Mouse (Mus musculus): Measurements from ENCODE around the gene Scamp2.

Gene Scamp2

DNA sequence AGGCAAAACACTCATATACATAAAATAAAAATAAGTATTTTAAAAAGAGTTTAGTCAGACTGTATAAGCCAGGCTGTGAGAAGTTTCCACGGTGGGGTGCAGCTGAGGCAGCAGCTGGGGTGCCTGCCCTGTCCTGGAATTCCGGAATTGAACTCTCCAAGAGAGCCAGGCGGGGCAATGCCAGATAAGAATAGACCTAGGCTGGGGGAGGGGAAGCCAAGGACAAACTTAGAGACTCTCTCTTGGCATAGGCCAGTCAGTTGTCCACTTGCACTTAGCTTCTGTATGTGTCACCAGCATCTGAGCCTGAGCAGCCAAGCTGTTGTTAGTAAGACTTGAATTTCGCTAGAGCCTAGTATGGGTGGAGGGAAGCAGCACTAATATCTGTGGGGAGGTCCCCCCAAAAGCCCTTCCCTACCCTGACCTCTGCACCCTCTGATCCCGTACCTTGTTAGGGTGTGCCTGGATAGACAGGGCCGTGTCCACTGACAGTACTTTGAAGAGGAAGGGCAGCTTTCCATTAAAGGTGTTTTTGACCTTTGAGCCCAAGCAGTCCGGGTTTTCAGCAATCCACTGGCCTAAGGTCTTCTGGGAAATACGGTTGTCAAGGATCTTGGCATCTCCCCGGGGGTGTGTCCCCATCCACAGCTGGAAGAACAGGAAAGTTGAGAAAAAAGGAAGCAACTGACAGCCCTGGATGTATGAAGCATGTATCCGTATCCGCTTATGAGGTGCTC lies 10.4 kb upstream of the Scamp2 start:
- ATAC-seq (ENCODE audit: low TSS enrichment), result no peak

DNA sequence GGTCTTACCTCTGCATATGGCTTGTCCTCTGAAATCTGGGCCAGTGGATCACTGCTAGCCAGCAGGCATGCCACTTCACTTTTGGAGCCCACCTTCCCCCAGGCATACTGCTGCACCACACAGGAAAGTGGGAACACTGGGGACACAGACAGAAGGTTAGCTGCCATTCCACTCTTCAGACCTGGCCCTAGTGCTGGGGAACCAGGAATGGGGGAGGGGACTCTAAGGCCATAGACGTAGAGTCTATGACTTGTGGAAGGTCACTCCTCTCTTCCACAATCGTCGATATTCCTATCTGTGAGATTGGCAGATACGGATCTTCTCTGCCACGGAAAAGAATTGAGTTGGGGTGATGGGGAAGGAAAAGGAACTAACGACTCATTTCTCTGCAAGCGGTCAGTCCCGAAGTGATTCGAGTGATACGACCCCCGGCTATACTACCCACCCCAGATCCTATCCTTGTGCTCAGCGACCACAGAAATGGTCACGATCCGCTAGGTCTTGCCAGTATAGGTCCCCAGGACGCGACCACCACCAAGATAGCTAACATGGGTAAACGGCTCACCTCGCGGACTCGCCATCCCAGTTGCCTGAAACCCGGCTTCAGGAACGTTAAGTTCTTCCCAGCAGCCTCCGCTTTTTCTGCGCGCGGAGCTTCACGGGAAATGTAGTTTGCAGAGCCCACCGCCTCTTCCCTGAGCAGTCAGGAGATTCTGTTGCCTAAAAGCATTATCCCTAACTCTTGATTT lies 8.4 kb upstream of the Scamp2 start, which contains the start of gene Mpi:
TSS of gene Mpi (minus strand) at position 625 of the 749 bp plus-strand sequence.
- peak; percentile 85 for ATAC-seq (ENCODE audit: low TSS enrichment)

DNA sequence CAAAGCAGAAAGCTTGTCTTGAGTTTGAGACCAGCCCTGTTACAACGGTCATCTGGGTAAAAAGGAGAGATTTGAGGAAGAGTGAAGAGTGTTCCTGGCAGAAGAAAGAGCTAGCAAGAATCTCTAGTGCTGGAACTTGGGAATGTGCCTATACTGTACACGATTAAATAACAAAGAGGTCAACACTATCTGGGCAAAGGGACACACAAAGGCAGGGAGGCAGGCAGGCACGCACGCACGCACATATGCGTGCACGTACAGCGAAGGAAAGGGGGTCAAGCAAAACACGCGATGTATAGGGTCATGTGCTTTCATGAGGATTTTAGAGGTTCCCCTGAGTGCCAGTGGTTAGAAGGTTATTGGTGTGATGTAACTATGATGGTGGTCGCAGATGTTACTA lies 7.6 kb upstream of the Scamp2 start:
- no peak for ATAC-seq (ENCODE audit: low TSS enrichment)

DNA sequence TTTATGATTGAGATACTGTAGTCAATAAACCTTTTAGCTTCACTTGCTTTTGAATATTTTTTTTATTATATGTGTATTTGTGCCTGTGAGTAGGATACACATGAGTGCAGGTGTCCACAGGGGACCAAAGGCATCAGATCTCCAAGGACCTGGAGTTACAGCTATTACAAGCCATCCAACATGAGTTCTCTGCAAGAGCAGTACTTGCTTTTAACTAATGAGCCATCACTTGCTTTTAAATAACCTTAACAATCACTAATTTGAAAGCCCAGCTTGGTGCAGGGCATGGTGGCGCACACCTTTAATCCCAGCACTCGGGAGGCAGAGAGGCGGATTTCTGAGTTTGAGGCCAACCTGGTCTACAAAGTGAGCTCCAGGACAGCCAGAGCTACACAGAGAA lies 6.0 kb upstream of the Scamp2 start:
- no peak for ATAC-seq (ENCODE audit: low TSS enrichment)

DNA sequence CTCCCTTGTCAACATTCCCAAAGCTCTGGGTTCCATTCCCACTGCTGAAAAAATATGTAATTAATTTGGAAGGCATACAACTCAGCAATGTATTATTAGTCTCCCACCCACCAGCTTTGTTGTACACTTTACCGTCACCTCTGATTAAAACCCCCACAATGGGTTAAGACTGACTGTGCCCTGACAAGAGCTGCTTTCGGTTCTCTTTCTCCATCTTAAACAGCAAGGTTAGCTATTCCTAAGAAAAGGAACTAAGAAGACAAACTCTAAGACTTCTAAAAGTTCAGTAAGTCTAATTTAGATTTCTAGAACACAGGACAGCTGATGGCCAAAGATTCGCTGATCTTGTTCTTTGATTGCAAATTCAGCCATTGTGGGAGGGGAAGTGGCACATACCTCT lies 3.5 kb upstream of the Scamp2 start:
- ATAC-seq (ENCODE audit: low TSS enrichment), result no peak

DNA sequence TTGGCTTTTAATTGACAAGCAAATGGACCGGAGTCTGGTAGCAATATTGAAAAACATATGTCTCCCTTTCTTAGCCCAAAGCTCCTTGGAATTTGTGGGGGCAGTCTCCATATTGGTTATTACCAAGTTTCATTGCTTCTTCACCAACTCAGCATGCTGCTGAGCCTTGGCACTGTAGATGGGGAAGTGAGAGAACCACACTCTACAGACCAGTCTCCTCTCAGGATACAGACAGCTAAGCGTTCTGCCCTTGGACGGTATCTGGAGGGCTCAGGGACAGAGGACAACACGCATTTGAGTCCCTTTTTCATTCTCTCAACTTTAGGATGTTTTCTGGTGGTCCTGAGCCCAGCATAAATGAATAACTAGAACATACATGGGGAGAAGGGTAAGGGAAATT lies 2.1 kb upstream of the Scamp2 start:
- no peak for ATAC-seq (ENCODE audit: low TSS enrichment)

DNA sequence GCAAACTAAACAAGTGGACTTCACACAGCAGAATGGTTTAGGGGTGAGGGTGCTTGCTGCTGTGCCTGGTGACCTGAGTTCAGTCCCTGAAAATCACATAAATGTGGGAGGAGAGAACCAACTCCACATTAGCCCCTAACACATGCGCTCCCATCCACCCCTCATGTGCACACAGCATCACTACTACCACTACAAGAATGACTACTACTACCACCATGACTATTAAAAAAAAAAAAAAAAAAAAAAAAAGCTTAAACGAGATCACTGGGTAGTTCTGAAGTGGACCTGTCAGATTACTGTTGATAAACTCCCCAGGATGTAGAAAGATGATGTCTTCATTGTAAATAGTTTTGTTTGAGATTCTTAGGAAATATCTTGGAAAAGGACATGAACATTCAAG lies 1.2 kb upstream of the Scamp2 start:
- ATAC-seq (ENCODE audit: low TSS enrichment), result no peak

DNA sequence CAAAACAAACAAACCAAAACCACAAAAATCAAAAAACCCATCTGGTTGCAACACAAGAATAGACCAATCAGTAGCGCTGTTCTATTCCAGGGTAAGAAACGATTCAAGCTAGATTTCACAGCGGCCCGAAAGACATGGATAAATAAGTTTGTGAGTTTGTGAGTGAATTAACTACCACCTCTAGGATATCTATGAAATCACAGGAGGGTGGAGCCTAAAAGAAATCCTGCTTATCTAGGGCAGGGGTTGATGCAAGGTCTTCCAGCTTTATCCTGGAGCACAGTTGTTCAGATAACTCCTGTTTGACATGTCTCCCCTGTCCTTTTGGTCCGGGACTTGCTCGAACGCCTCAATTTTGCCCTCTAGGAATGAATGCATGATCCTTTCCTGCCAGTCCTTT lies 480 bp upstream of the Scamp2 start:
- peak; percentile 13; the same call in 1 of the 2 replicates for ATAC-seq (ENCODE audit: low TSS enrichment)

DNA sequence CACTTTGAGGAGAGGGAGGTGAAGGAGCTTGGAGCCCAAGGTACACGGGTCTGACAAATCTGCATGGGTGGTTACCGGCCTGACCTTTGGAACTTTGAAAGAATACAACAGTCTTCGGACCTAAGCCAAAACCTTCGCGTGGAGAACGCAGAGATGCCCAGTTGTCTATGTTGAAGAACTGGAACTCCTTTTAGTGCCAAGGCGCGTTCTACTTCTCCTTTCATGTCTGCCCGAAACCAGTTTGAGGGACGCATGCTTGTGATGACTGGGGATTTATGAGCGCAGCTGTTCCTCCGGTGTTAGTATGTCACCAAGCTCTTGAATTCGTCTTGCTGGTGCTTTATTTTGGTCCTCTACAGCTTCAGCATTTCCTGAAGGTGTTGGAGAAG lies 962 bp downstream of the Scamp2 start:
- no peak for ATAC-seq (ENCODE audit: low TSS enrichment)

DNA sequence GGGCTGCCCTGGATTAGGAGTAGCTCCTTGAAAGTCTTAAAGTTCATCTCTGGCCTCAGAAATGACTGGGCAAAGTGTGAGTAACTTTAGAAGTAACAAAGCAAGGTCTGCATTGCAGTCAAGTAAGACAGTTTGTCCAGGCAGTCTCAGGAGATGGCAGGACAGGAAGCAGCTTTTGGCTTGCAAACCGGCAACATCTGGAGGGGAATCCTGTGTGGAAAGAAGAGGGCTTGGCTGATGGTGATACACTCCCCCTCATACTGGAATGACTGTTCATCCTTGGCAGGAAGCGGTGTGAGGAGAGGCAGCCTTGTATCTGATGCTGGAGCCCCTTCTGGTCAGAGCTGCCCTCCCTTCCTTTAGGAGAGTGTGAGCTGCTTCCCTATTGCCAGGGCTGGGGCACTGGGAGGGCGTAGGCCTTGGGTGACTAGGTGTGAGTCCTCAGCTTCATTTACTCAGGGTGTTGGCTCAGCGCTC lies 2.2 kb downstream of the Scamp2 start:
- ATAC-seq (ENCODE audit: low TSS enrichment), result peak; percentile 3; the same call in 1 of the 2 replicates

DNA sequence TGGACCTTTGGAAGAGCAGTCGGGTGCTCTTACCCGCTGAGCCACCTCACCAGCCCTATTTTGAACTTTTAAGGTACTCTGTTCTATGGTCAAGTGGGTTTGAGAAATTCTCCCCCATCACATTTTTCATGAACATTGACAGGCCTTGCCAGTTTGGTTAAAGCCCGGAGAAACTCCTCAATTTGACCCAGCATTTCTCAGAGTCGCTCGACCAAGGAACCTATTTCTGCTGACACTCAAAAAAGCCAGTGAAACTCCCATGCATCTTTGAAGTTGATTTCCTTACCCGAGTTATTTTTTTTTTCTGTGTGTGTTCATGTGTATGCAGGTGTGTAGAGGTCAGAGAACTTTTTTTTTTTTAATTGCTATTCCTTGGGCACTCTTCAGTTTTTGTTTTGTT lies 3.9 kb downstream of the Scamp2 start:
- no peak for ATAC-seq (ENCODE audit: low TSS enrichment)

DNA sequence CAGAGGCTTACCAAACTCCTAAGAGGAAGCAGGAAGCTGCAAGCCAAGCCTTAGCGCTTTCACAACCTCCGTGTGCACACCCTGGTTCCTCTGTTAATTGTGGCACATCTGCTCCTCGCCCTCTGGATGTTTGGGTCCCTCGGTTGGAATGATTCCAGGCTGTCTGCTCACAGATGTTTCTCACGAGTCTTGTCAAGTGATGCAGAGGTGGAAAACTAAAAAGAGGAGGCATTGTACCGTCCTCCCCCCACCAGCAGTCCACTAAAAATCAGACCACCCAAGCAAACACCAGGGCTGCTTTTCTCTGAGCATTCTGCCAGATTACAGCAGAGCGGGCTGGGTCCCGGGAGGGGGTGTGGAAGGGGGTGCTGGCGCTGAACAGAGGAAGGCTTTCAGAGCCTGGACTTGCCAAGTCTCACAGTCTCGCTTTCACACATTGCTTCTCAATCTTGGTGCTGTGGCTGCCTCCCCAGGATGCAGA lies 5.0 kb downstream of the Scamp2 start:
- peak; percentile 62 for ATAC-seq (ENCODE audit: low TSS enrichment)

DNA sequence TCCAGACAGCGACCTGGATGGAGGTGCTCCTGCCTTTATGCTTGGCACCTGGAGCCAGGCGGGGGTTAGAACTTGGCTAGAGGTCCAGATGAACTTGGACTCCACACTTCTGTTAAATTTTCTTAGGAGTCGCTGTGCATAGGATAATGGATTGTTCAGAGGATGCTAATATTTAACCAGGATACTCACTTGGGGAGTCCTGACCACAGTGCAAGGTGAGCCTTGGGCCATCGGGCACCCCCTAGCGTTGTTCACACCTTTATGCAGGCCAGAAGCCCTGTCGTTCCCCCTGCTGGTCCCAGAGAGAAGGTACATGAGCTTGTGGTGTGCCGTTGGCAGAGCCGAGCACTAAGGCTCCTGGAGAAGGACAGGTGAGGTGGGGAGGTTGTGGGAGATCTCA lies 6.1 kb downstream of the Scamp2 start:
- no peak for ATAC-seq (ENCODE audit: low TSS enrichment)

DNA sequence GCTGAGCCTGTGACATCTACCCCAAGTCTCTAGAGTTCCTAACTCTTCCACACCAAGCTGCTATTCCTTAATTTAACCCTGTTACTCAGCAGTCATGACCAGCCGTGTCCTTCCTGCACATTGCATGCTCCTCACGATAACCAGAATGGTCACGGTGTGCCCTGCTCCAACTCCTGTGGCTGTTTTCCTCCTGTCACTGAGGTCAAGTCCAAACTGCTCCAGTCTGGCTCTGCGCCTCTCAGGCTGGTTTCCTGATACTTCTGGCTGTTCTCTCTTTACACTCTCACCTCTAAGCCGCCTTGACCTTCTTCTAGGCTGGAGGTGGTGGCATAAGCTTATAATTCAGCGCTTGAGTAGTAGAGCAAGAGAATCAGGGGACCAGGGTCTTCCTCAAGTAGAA lies 7.8 kb downstream of the Scamp2 start:
- ATAC-seq (ENCODE audit: low TSS enrichment), result no peak

DNA sequence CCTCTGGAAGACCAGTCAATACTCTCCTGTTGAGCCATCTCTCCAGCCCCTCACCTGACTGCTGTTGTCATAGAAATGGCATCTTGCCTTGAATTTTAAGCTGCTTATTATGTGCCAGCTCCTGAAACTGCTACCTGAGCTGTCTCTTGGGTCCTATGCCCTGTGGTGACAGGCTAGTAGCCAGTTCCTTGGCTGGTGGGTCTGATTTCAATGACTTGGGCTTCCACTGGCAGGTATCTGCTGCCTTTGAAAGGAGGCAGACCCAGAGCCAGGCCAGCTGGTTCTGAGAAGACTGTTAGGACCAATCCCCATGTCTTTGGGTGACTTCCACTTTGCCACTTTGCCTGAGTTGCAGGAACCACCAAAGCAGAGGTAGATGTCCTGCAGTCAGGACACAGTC lies 13.7 kb downstream of the Scamp2 start:
- no peak for ATAC-seq (ENCODE audit: low TSS enrichment)

DNA sequence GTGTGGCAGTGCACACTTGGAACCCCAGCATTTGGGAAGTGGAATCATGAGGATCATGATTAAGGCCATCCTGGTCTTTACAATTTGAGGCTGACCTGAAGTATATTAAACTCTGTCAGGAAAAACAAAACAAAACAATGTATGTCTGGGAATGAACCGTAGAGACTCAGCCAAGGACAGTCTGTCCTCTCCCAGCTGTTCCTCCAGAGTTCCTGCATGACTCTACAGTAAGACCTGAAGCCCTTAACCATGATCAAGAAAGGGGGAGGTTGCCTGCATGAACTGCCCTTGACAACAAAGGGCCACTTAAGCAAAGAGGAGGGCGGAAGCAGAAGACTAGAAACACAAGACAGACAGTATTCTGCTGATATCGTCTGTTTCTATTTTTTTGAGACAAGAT lies 14.8 kb downstream of the Scamp2 start:
- no peak for ATAC-seq (ENCODE audit: low TSS enrichment)

DNA sequence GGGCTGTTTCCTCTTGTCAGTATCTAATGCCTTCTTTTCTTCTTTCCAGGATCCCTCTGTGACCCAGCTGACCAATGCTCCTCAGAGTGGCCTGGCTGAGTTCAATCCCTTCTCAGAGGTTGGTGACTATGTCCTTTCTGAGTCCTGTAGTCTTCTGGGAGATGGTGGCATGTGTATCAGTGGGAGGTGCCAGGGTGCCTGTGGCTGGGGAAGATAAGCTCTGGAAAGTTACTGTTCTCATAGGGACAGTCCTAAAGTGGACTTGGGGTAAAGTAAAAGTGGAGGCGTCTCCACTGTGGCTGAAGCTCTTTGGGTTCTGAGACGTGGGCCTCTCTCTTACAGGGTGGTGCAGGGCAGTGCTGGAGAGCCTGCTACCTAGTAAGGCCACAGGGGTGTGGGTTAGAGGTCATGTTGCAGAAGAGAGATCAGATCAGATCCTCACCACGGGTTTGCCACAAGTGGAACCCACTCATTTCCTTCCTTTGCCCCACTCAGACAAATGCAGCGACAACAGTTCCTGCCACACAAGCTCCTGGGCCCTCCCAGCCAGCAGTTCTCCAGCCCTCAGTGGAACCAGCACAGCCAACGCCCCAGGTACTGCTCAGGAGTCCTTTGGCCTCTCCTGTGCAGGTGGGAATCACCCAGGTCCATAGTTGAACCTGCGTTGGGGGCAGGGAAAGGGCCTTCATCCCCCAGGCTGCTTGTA lies 16.6 kb downstream of the Scamp2 start:
- no peak for ATAC-seq (ENCODE audit: low TSS enrichment)

DNA sequence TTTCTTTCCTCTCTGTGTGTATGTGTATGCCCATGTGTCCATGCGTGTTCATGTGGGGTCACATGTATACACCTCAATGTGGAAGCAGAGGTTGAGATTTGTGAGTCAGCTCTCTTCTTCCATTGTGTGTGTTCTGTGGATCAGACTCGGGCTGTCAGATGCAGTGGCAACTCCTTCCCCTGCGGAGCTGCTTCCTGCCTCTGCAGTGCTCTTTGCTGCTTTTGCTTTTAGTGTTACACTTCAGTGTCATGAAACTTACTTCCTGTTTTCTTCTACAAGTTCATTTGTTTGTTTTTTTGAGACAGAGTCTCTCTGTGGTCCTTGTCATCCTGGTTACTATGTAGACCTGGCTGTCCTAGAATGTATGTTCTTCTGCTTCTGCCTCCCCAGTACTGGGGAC lies 24.2 kb downstream of the Scamp2 start:
- ATAC-seq (ENCODE audit: low TSS enrichment), result no peak

DNA sequence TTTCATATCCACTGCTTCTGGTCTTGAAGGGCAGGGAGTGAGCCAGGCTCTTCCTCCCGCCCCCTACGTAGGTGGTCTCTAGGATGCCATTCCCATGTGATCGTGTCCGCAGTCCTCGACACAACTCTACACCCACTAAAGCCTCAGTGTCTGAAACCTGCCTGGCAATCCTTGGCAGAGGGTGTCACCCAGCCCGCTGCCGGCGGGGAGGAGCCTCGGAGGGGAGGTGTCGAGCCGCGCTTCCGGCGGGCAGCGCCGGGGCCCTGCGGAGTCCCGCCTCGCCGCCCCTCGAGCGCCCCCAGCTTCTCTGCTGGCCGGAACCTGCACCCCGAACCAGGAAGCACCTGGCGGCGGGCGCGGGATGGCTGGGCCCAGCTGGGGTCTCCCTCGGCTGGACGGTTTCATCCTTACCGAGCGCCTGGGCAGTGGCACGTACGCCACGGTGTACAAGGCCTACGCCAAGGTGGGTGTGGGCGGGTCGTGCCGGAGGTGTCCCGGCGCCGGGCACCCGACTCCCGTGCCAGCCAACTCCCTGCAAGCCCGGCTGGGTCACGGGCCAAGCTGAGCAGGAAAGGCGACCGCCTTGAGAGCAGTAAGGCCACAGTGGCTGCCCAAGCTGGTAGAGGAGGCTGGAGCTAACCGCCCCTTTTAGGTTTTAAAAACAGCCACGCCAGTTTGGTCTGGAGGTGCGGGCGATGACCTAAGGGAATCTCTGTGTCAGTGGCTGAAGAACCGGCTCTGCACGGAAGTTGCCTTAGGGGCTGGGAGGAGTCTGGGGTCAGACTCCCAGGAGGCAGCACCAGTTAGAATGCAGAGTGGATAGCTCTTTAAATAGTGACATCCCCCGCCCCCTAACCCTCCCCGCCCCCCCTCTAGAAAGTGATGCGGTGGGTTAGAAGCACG lies 28.7 kb downstream of the Scamp2 start, which contains the start of gene Ulk3:
TSS of gene Ulk3 (plus strand) at position 229 of the 903 bp plus-strand sequence.
- peak; percentile 79 for ATAC-seq (ENCODE audit: low TSS enrichment)

DNA sequence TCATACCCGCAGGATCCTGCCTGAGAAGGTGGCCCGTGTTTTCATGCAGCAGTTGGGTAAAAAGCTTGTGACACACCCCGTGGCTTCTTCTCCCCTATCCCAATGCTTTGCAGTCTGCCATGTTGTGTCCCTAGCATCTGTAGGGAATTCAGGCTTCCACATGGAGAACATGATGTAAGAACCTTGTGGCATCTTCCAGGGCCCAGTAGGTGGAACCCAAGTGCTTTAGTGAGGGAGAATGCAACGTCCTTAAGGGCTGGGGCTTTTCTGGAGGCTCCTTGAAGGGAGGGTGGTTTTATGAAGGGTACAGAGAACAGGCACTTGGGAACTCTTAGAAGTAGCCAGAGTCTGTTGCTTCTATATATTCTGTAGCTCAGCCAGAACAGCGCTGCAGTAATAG lies 30.0 kb downstream of the Scamp2 start:
- ATAC-seq (ENCODE audit: low TSS enrichment), result peak; percentile 69

DNA sequence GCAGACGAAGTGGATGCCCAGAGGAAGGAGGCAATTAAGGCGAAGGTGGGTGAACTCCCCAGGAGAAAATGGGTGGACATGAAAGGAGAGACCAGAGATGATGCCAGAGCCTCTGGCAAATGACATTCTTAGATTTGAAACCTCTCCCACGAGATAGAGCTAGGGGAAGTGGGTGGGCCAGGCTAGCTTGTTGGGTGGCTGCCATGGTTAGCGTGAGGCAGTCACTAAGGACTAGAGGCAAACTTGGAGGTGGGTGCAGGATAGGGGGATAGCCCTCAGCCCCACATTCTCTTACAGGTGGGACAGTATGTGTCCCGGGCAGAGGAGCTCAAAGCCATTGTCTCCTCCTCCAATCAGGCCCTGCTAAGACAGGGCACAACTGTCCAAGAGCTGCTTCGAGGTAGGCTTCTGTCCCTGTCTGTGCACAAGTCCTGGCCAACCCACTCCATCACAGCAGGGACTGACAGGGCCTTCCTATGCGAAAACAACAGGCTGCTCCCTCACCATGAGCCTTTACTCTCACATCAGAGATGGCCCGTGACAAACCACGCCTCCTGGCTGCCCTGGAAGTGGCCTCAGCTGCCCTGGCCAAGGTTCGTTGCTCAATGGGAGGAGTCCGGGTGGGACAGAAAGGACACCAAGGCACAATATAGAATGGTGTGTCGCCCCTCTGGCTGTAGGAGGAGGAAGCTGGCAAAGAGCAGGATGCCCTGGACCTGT lies 32.9 kb downstream of the Scamp2 start:
- ATAC-seq (ENCODE audit: low TSS enrichment), result no peak
